Mouse (Mus musculus) brain, embryonic 14.5 days (tissue): Measurements from ENCODE around the gene Pagr1a.

Experiments used
- CTCF ChIP-seq: fragments of 200-500 bp; IDR thresholded peaks from 2 replicates; pipeline ENCODE4 v1.5.1; 2012; ENCODE audit warnings: inconsistent platforms, mild to moderate bottlenecking, moderate library complexity, borderline replicate concordance; ENCODE audit not compliant: insufficient read depth, insufficient read length; ENCODE audit errors: extremely low read depth
- POLR2A ChIP-seq: fragments of 200-500 bp; IDR thresholded peaks from 2 replicates; pipeline ENCODE4 v1.6.1; 2012; ENCODE audit warnings: mild to moderate bottlenecking, inconsistent platforms, borderline replicate concordance; ENCODE audit not compliant: poor library complexity, insufficient read depth, insufficient read length, severe bottlenecking; ENCODE audit errors: extremely low read depth

GRCm38 (mm10) chr7:126999568-126999967 is 17.6 kb downstream of the Pagr1a start:
- TF ChIP-seq POLR2A (no peak), CTCF (no peak)
